Mouse (Mus musculus) forebrain, embryonic 14.5 days (tissue): ENCODE measurements around the gene Ifnk. TPM values are rescaled to one million over a fixed set of nuclear protein-coding genes. Genes with fewer than 3 reads are reported as not detected.

Source experiments
- ATAC-seq: fragments of 200-750 bp; cut with Nextera tagmentation; 2 replicates; pipeline ENCODE4 v1.8.0; 2017; ENCODE audit warnings: mild to moderate bottlenecking, moderate library complexity
- DNase-seq: peaks from one replicate; pipeline ENCODE4 v3.0.0-alpha.2; 2015; ENCODE audit warnings: low spot score
- H3K27ac ChIP-seq: fragments of 300-500 bp; sonication (generic); 2 replicates; pipeline ENCODE4 v1.5.1; 2014; ENCODE audit warnings: low read depth, mild to moderate bottlenecking, control low read depth, low read length, moderate library complexity
- H3K27me3 ChIP-seq: fragments of 300-500 bp; sonication (generic); replicated peaks from 2 replicates; pipeline ENCODE4 v1.6.1; 2014; ENCODE audit warnings: low read length, control low read depth, mixed read lengths; ENCODE audit not compliant: control insufficient read depth, insufficient read depth
- H3K36me3 ChIP-seq: fragments of 300-500 bp; sonication (generic); 2 replicates; pipeline ENCODE4 v1.6.1; 2014; ENCODE audit warnings: low read length, control low read depth; ENCODE audit not compliant: control insufficient read depth, insufficient read depth
- H3K4me1 ChIP-seq: fragments of 300-500 bp; sonication (generic); 2 replicates; pipeline ENCODE4 v1.6.1; 2014; ENCODE audit warnings: antibody characterized with exemption, low read length, control low read depth; ENCODE audit not compliant: control insufficient read depth, insufficient read depth
- H3K4me2 ChIP-seq: fragments of 300-500 bp; sonication (generic); 2 replicates; pipeline ENCODE4 v1.6.1; 2014; ENCODE audit warnings: mild to moderate bottlenecking, control low read depth, low read length
- H3K4me3 ChIP-seq: fragments of 300-500 bp; sonication (generic); 2 replicates; pipeline ENCODE4 v1.5.1; 2014; ENCODE audit warnings: low read depth, low read length, control low read depth
- H3K9ac ChIP-seq: fragments of 300-500 bp; sonication (generic); 2 replicates; pipeline ENCODE4 v1.6.1; 2014; ENCODE audit warnings: mild to moderate bottlenecking, low read length, control low read depth, moderate library complexity
- H3K9me3 ChIP-seq: fragments of 300-500 bp; sonication (generic); replicated peaks from 2 replicates; pipeline ENCODE4 v1.6.1; 2016; ENCODE audit warnings: low read length, control low read depth, mixed read lengths; ENCODE audit not compliant: control insufficient read depth
- WGBS: fragments of 180-500 bp; shearing (Covaris S2); extraction: QIAGEN DNeasy Blood & Tissue Kit; methylation state at CpG from one replicate; pipeline ENCODE4 v1.1.7; 2014; 5-methylcytosine and 5-hydroxymethylcytosine counted together
- polyA plus RNA-seq: library from polyadenylated mRNA; unstranded; fragments of >200 nt; fragmentation: Nextera tagmentation; extraction: Ambion mirVana; gene quantifications from 2 replicates; pipeline ENCODE4 v1.2.1, GENCODE M21; 2014

The Ifnk gene
- polyA plus RNA-seq, 1 experiment from 2014 or later: not detected

- Histone ChIP-seq H3K4me1 (peaks cover 16% of the 10 kb centered on the region), H3K36me3 (no peaks in the 10 kb centered on the region), H3K9ac (no peak overlapping the region), H3K27ac (no peak overlapping the region), H3K9me3 (no peaks in the 10 kb centered on the region), H3K4me2 (peak overlapping the region; percentile 34; the same call in 1 of the 2 replicates), H3K4me3 (no peak overlapping the region), H3K27me3 (no peaks in the 10 kb centered on the region)
- DNase-seq: no peak
- WGBS: 56% methylated on average over 8 of the region's 8 CpGs
- ATAC-seq: no peak
Measured at GRCm38 (mm10) chr4:35120575-35120974, 31.3 kb upstream of the Ifnk start.

- no peaks in the 10 kb centered on the region for H3K9me3 ChIP-seq
- no peak overlapping the region for H3K4me3 ChIP-seq
- no peaks in the 10 kb centered on the region for H3K36me3 ChIP-seq
- WGBS: 17% methylated on average over 12 of the region's 12 CpGs
- no peak overlapping the region for H3K27ac ChIP-seq
- H3K9ac ChIP-seq: peak overlapping the region; percentile 1; the same call in 1 of the 2 replicates
- 0 out of 2 replicates have a peak, but pooled peaks have one; percentile 5 for ATAC-seq
- peak overlapping the region; percentile 34 for H3K4me2 ChIP-seq
- H3K27me3 ChIP-seq: no peaks in the 10 kb centered on the region
- DNase-seq: peak; percentile 71
- H3K4me1 ChIP-seq: peaks cover 18% of the 10 kb centered on the region
Measured at GRCm38 (mm10) chr4:35121060-35121459, 30.8 kb upstream of the Ifnk start.

DNA sequence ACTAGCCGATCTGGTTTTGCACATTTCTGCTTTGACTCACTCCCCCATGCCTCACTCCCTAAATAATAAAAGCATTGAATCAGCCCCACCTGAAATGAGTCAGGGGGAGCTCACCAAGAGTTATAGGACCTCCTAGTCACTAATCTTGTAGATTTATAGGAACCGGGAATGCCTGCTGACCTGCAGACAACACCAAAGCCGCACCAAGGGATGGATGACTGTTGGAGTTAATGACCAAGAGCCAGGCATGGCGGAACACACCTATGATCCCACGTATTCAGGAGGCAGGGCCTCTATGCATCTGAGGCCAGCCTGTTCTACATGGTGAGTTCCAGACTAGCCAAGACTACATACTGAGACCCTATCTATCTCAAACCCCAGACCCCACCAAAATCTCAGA is 28.8 kb upstream of the Ifnk start:
- whole genome bisulfite sequencing: 69% methylated on average over 5 of the region's 5 CpGs
- DNase-seq (no peak), ATAC-seq (no peak)
- Histone ChIP-seq H3K4me1 (peaks cover 22% of the 10 kb centered on the region), H3K4me2 (no peak overlapping the region), H3K27me3 (no peaks in the 10 kb centered on the region), H3K9me3 (no peaks in the 10 kb centered on the region), H3K4me3 (no peak overlapping the region), H3K27ac (no peak overlapping the region), H3K36me3 (no peaks in the 10 kb centered on the region), H3K9ac (no peak overlapping the region)

GRCm38 (mm10) chr4:35124027-35124426 is 27.8 kb upstream of the Ifnk start:
- Histone ChIP-seq H3K4me2 (peak overlapping the region; percentile 12; the same call in 1 of the 2 replicates), H3K27ac (peak overlapping the region; percentile 17; the same call in 1 of the 2 replicates), H3K4me3 (no peak overlapping the region), H3K9ac (no peak overlapping the region), H3K4me1 (peaks cover 22% of the 10 kb centered on the region), H3K27me3 (no peaks in the 10 kb centered on the region), H3K9me3 (no peaks in the 10 kb centered on the region), H3K36me3 (no peaks in the 10 kb centered on the region)
- 65% methylated on average over 11 of the region's 11 CpGs for WGBS
- no peak for DNase-seq
- ATAC-seq: no peak

GRCm38 (mm10) chr4:35125299-35125777 is 26.5 kb upstream of the Ifnk start:
- Histone ChIP-seq H3K4me2 (peak overlapping the region; percentile 0; the same call in 1 of the 2 replicates), H3K9ac (no peak overlapping the region), H3K4me3 (no peak overlapping the region), H3K27me3 (no peaks in the 10 kb centered on the region), H3K4me1 (peaks cover 22% of the 10 kb centered on the region), H3K9me3 (no peaks in the 10 kb centered on the region), H3K36me3 (no peaks in the 10 kb centered on the region), H3K27ac (peak overlapping the region; percentile 28; the same call in 1 of the 2 replicates)
- DNase-seq (peak; percentile 91), ATAC-seq (peak; percentile 95)
- WGBS: 3% methylated on average over 6 of the region's 6 CpGs

- no peaks in the 10 kb centered on the region for H3K36me3 ChIP-seq
- WGBS: 43% methylated on average over 9 of the region's 9 CpGs
- DNase-seq (no peak), ATAC-seq (no peak)
- H3K4me1 ChIP-seq: peaks cover 15% of the 10 kb centered on the region; the same call in 1 of the 2 replicates
- no peaks in the 10 kb centered on the region for H3K9me3 ChIP-seq
- no peak overlapping the region for H3K27ac ChIP-seq
- no peaks in the 10 kb centered on the region for H3K27me3 ChIP-seq
- no peak overlapping the region for H3K9ac ChIP-seq
- no peak overlapping the region for H3K4me2 ChIP-seq
- H3K4me3 ChIP-seq: no peak overlapping the region
Measured at GRCm38 (mm10) chr4:35126776-35127175, 25.1 kb upstream of the Ifnk start.

GRCm38 (mm10) chr4:35127759-35128158 is 24.1 kb upstream of the Ifnk start:
- H3K27me3 ChIP-seq: no peaks in the 10 kb centered on the region
- WGBS: 54% methylated on average over 6 of the region's 6 CpGs
- no peak for DNase-seq
- H3K4me2 ChIP-seq: no peak overlapping the region
- H3K27ac ChIP-seq: no peak overlapping the region
- H3K9ac ChIP-seq: no peak overlapping the region
- peaks cover 15% of the 10 kb centered on the region; the same call in 1 of the 2 replicates for H3K4me1 ChIP-seq
- H3K4me3 ChIP-seq: no peak overlapping the region
- no peaks in the 10 kb centered on the region for H3K36me3 ChIP-seq
- H3K9me3 ChIP-seq: no peaks in the 10 kb centered on the region
- no peak for ATAC-seq

DNA sequence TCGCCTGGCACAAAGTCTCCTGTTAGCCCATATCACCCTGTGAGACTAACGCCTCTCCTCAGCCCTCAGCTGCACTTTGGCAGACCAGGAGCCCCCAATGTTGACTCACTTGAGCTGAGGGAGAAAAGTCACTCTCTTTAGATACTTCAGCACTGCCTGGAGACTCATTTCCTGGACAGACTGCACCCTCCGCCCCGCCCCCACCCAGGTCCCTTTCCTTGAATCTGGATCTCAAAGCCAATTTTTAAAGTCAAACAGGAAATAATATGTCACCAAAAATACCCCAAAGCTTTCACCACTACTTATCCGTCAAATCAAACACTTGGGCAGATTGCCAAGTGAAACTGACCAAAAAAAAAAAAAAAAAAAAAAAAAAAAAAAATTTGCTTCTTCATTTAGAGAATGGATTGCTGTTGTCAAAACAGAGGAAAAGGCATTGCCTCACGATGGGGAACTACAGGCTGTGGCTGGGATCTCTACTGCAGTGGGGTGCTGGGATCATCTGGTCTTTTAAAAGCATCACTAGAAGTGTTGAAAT is 21.4 kb upstream of the Ifnk start:
- Histone ChIP-seq H3K9ac (no peak overlapping the region), H3K4me2 (no peak overlapping the region), H3K4me3 (no peak overlapping the region), H3K9me3 (no peaks in the 10 kb centered on the region), H3K36me3 (no peaks in the 10 kb centered on the region), H3K27ac (no peak overlapping the region), H3K4me1 (peaks cover 6% of the 10 kb centered on the region; the same call in 1 of the 2 replicates), H3K27me3 (no peaks in the 10 kb centered on the region)
- 86% methylated on average over 6 of the region's 6 CpGs for WGBS
- no peak for ATAC-seq
- DNase-seq: no peak

DNA sequence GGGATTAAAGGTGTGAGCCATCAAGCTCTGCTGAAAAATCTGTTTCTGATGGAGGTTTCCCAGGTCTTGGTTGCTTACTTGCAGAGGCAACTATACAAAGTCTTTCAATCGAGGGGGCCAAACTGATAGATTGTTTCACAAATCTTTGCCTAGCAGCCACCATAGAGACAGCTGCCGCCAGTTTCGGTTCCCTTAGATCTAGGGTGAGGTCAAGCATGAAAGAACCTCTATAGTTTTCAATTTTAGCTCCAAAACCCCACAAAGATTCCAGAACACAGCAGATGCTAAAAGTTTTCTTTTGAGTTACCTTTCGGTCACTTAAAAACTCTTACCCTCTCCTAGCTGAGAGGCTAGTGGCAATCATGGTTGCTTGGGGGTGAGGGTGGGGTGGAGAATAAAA is 20.3 kb upstream of the Ifnk start:
- Histone ChIP-seq H3K27me3 (no peaks in the 10 kb centered on the region), H3K27ac (no peak overlapping the region), H3K4me3 (no peak overlapping the region), H3K9ac (no peak overlapping the region), H3K36me3 (no peaks in the 10 kb centered on the region), H3K9me3 (no peaks in the 10 kb centered on the region), H3K4me1 (no peaks in the 10 kb centered on the region; the same call in 1 of the 2 replicates), H3K4me2 (no peak overlapping the region)
- 79% methylated on average over 4 of the region's 4 CpGs for WGBS
- DNase-seq: no peak
- no peak for ATAC-seq
